Mouse (Mus musculus): ENCODE measurements at regions not wholly inside any gene's neighbourhood (a gene's known extent, or its start where the extent isn't known, plus 50 kb on each side); places are given as distances from the start of the nearest gene placed in this dataset.

- DNase-seq (ENCODE audit: low read depth), result no peak
- TF ChIP-seq CTCF (IDR thresholded peaks at IDR 0.05; ENCODE audit: borderline replicate concordance, extremely low read depth, insufficient read depth, insufficient read length), result no peak
- TF ChIP-seq POLR2A (IDR thresholded peaks at IDR 0.05; ENCODE audit: borderline replicate concordance, extremely low read depth, insufficient read depth, insufficient read length, poor library complexity, severe bottlenecking), result no peak
These were observed 166.6 kb upstream of the Tet2 start for GRCm38 (mm10) chr3:133711518-133711917.

DNA sequence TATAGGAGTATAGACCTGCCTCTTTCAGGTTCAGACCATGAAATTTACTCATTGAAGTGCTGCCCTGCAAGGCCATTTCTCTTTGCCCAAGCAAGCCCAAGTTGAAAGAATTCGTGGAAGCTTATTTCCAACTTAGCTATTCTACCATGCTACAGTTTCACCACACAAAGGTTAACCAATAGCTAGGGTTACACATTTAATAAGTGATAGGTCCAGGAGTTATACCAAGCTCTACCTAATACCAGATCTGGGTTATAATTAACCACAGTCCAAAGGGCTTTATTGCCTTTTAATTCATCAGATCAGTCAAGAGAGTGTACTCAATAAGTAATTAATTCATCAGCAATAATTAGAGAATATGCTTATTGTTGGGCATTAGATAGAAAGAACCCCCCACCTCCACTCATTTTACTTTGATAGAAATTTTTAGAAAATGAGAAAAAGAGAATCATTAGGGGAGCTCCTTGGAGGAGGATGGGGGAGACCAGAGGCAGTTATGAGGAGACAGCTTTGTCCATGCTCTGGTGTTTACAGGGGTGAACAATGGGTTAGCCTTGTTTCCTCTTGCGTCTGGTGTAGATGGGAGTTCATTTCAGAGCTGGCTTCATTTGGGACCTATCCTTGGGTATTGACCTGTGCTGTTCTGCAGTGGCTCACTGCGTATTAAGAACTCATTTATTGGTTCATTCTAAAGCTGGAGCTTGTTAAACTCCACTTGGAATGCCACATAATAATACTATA lies 177.8 kb upstream of the Tet2 start:
- TF ChIP-seq POLR2A (IDR thresholded peaks at IDR 0.05; ENCODE audit: borderline replicate concordance, extremely low read depth, insufficient read depth, insufficient read length, poor library complexity, severe bottlenecking) (no peak), CTCF (IDR thresholded peaks at IDR 0.05; ENCODE audit: borderline replicate concordance, extremely low read depth, insufficient read depth, insufficient read length) (no peak)
- no peak for DNase-seq (ENCODE audit: low read depth)

GRCm38 (mm10) chr3:133726831-133727230 lies 181.9 kb upstream of the Tet2 start:
- no peak for TF ChIP-seq POLR2A (IDR thresholded peaks at IDR 0.05; ENCODE audit: borderline replicate concordance, extremely low read depth, insufficient read depth, insufficient read length, poor library complexity, severe bottlenecking)
- no peak for TF ChIP-seq CTCF (IDR thresholded peaks at IDR 0.05; ENCODE audit: borderline replicate concordance, extremely low read depth, insufficient read depth, insufficient read length)
- no peak for DNase-seq (ENCODE audit: low read depth)

DNA sequence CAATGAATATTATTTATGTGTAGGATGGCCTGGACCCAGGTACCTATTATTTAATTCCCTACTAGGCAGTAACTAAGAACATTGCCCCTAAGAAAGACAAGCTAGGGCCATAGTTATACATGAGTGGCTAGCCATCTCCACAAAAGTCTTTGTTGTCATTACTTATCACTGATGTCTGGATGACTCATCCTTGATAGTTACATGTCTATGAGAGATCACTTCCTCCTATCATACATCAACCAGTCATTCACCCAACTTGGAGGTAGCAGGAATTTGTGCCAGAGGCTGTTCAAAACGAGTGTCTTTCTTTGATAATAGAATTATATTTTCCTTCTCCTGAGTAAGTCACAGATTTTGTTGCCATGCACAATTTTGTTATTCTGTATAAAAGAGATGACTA lies 190.7 kb upstream of the Tet2 start:
- TF ChIP-seq POLR2A (IDR thresholded peaks at IDR 0.05; ENCODE audit: borderline replicate concordance, extremely low read depth, insufficient read depth, insufficient read length, poor library complexity, severe bottlenecking) (no peak), CTCF (IDR thresholded peaks at IDR 0.05; ENCODE audit: borderline replicate concordance, extremely low read depth, insufficient read depth, insufficient read length) (no peak)
- no peak for DNase-seq (ENCODE audit: low read depth)

DNA sequence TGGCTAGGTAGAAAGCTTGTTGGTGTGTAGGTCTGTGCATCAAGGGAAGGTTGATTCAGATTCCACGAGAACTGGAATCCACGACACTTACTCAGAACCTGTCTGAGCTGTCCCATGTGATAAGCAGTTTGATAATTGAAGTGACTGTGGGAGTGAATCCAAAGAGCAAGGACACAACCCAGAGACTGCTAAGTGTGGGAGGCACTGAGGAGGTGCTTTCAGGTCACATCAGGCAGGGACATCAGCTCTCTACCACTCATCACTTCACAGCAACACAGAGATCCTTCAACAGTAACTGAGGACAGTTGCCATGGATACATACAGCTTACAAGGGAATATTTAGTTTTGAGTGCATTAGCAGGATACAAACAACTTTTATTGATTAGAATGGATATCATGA lies 194.0 kb upstream of the Tet2 start:
- no peak for TF ChIP-seq CTCF (IDR thresholded peaks at IDR 0.05; ENCODE audit: borderline replicate concordance, extremely low read depth, insufficient read depth, insufficient read length)
- TF ChIP-seq POLR2A (IDR thresholded peaks at IDR 0.05; ENCODE audit: borderline replicate concordance, extremely low read depth, insufficient read depth, insufficient read length, poor library complexity, severe bottlenecking), result no peak
- DNase-seq (ENCODE audit: low read depth), result no peak

GRCm38 (mm10) chr3:133744552-133745118 lies 199.7 kb upstream of the Tet2 start:
- DNase-seq (ENCODE audit: low read depth), result no peak
- TF ChIP-seq CTCF (IDR thresholded peaks at IDR 0.05; ENCODE audit: borderline replicate concordance, extremely low read depth, insufficient read depth, insufficient read length) (no peak), POLR2A (IDR thresholded peaks at IDR 0.05; ENCODE audit: borderline replicate concordance, extremely low read depth, insufficient read depth, insufficient read length, poor library complexity, severe bottlenecking) (no peak)

- TF ChIP-seq POLR2A (IDR thresholded peaks at IDR 0.05; ENCODE audit: borderline replicate concordance, extremely low read depth, insufficient read depth, insufficient read length, poor library complexity, severe bottlenecking) (no peak), CTCF (IDR thresholded peaks at IDR 0.05; ENCODE audit: borderline replicate concordance, extremely low read depth, insufficient read depth, insufficient read length) (no peak)
- DNase-seq (ENCODE audit: low read depth), result no peak
These were observed 204.1 kb upstream of the Tet2 start for GRCm38 (mm10) chr3:133748756-133749737.

DNA sequence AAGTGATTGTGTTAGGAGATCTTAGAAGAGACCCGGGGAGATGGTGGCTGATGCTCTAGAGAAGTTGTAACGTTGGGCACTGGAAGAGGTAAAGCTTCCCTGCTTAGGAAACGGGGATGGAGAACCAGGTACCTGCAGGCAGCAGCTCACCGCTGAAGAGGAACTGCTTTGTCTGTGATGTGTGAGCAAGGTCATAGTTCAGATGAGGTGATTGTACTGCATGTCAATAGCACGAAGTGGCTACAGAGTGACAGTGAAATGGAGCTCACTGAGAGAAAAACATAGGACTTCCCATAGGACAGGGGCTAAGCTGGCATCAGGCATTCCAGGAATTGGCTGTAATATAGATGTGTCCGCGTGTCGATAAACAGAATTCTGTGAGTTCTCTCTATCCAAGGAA lies 205.1 kb upstream of the Tet2 start:
- DNase-seq (ENCODE audit: low read depth), result no peak
- TF ChIP-seq CTCF (IDR thresholded peaks at IDR 0.05; ENCODE audit: borderline replicate concordance, extremely low read depth, insufficient read depth, insufficient read length) (no peak), POLR2A (IDR thresholded peaks at IDR 0.05; ENCODE audit: borderline replicate concordance, extremely low read depth, insufficient read depth, insufficient read length, poor library complexity, severe bottlenecking) (no peak)

GRCm38 (mm10) chr3:133750606-133751005 lies 205.7 kb upstream of the Tet2 start:
- no peak for DNase-seq (ENCODE audit: low read depth)
- TF ChIP-seq POLR2A (IDR thresholded peaks at IDR 0.05; ENCODE audit: borderline replicate concordance, extremely low read depth, insufficient read depth, insufficient read length, poor library complexity, severe bottlenecking) (no peak), CTCF (IDR thresholded peaks at IDR 0.05; ENCODE audit: borderline replicate concordance, extremely low read depth, insufficient read depth, insufficient read length) (no peak)

DNA sequence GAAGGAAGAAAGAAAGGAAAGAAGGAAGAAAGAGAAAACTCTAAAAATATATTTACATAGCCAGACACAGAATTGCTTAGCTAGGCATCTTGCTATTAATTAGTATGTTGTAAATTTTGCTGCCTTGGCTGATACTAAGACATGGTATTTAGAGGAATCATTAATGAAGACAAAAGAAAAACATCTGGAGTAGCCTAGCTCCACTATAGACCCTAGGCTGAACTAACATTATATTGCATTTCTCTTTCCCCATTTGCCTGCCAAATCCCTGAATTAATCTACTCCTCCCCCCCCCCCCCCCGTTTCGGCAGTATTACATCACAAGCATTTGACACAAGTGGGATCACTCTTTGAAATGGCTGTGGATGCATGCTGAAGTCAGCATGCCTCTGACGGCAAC lies 206.1 kb upstream of the Tet2 start:
- peak; percentile 33 for DNase-seq (ENCODE audit: low read depth)
- TF ChIP-seq POLR2A (IDR thresholded peaks at IDR 0.05; ENCODE audit: borderline replicate concordance, extremely low read depth, insufficient read depth, insufficient read length, poor library complexity, severe bottlenecking), result no peak
- no peak for TF ChIP-seq CTCF (IDR thresholded peaks at IDR 0.05; ENCODE audit: borderline replicate concordance, extremely low read depth, insufficient read depth, insufficient read length)

GRCm38 (mm10) chr3:133751565-133751964 lies 206.6 kb upstream of the Tet2 start:
- TF ChIP-seq POLR2A (IDR thresholded peaks at IDR 0.05; ENCODE audit: borderline replicate concordance, extremely low read depth, insufficient read depth, insufficient read length, poor library complexity, severe bottlenecking), result no peak
- no peak for DNase-seq (ENCODE audit: low read depth)

Measured in brain, embryonic 14.5 days (tissue).